Mouse (Mus musculus) liver, embryonic 14.5 days (tissue): ENCODE data around the gene Pex11a.

ENCODE experiments used
- CTCF ChIP-seq: IDR thresholded peaks from 2 replicates; pipeline ENCODE4 v1.5.1; 2016; ENCODE audit warnings: antibody characterized with exemption, low read depth, control low read depth
- EP300 ChIP-seq: IDR thresholded peaks from 2 replicates; pipeline ENCODE4 v1.6.1; 2016; ENCODE audit warnings: antibody characterized with exemption, low read depth

- TF ChIP-seq CTCF (no peak), EP300 (no peak)
These were observed at the start of gene Pex11a, which contains the start of gene Wdr93 for GRCm38 (mm10) chr7:79742659-79743536.
